Mouse (Mus musculus) mouse embryonic stem cell (cell line): ENCODE results near the gene Atg4d.
"Not testable (repeated sequence)": the region's sequence is repeated elsewhere in the genome, so short reads cannot be mapped to it uniquely, and the experiment has no call there.

Source experiments
- in situ Hi-C, 2 experiments: fragments of 300-500 bp; cut with MboI; formaldehyde crosslinking; loops; 1 replicate in 1 of 2; 3 replicates in 1 of 2; pipeline ENCODE4 v1.14.3; 2019 to 2020; ENCODE audit warnings: low sequenced_read_pairs in 2 of 2, low pct_unique_long_range_greater_than_20kb in 1 of 2, mixed read lengths in 1 of 2; ENCODE audit not compliant: unreplicated experiment in 1 of 2

Gene Atg4d

GRCm38 (mm10) chr9:21290589-21290988, 25.5 kb downstream of the Atg4d start:
- in situ Hi-C loops = no loop called here

DNA sequence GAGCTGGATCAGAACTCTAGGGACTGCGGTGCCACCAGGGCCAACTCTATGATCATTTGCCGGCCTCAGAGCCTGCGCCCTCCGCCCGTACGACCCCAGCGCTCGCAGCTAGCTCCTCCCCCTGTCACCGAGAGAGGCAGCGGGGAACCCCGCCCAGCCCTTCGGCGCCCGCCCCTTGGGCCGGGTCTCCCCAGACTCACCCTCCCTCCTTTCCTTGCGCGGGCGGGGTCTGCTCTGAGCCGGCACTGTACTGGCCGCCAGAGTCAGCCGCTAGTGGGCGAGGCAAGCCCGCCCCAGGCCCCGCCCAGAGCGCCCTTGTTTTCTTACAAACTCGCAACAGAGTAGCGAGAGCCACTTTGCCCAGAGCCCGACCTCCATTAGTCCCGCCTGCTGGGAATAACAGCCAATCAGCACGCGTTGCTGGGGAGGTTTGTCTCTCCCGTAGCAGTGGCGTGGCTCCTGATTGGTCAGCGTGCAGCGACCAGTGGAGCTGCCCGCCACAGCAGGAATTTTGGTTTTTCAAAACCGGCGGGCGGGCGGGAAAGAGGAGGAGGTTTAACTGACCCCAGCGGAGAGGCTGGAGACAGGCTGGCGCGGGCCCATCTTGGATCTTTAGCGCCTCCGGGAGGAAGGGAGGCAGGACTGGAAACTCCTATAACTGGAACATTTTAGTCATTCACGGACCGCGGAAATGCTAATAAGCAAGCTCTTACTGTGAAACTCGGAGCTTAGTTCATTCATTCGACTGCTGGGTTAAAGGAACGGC, 26.1 kb downstream of the Atg4d start, which contains the start of gene Cdkn2d:
Cdkn2d (minus strand) TSS at position 386 of the 766 bp plus-strand sequence.
- in situ Hi-C loops = no loop called here

DNA sequence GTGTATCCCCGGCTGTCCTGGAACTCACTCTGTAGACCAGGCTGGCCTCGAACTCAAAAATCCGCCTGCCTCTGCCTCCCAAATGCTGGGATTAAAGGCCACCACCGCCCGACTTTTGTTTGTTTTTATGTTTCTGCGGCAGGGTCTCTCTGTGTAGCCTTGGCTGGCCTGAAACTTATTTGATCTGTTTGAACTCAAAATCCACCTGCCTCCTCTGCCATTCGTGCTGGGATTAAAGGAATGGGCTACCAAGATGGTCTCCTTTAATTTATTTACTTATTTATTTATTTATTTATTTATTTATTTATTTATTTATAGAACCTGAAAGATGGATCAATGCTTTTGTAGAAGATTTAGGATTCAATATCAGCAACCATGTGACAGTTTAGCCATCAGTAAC, 26.8 kb downstream of the Atg4d start:
- in situ Hi-C loops = not testable (repeated sequence)

- in situ Hi-C loops = no loop called here
These were observed 27.2 kb downstream of the Atg4d start for GRCm38 (mm10) chr9:21292271-21292670.

- in situ Hi-C loops = no loop called here
These were observed 33.9 kb downstream of the Atg4d start for GRCm38 (mm10) chr9:21299014-21299413.

GRCm38 (mm10) chr9:21305065-21305464, 40.0 kb downstream of the Atg4d start:
- in situ Hi-C loops = no loop called here

DNA sequence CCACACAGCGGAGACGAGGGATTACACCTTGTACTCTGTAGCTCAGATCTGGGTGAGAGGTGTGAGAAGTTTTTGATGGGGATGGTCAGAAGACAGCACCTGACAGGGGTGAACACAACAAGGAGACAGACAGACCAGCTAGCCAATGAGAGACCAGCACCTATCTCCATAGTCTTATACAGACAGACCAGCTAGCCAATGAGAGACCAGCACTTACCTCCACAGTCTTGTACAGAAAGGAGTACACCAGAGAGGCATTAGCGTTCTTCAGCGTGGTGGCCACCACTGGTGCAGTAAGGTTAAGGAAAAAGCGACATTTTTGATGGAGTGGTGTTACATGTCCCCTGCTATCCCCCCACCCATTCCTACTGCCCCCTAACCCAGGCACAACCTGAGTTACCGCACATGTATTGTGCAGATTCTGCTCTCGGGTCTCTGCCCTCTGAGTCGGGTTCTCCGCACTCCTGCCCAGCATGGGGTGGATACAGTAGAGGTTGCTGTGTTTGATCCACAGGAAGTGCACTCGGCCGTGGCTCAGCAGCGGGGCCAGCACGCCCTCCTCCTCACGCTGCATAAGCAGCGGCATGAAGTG, 44.2 kb downstream of the Atg4d start:
- in situ Hi-C loops = no loop called here

GRCm38 (mm10) chr9:21311695-21312094, 46.6 kb downstream of the Atg4d start:
- in situ Hi-C loops = loop anchor here in 1 of 2 experiments (5.0 kb wide), 1 partner anchor 41 kb away; no protein-coding TSS in a partner anchor

DNA sequence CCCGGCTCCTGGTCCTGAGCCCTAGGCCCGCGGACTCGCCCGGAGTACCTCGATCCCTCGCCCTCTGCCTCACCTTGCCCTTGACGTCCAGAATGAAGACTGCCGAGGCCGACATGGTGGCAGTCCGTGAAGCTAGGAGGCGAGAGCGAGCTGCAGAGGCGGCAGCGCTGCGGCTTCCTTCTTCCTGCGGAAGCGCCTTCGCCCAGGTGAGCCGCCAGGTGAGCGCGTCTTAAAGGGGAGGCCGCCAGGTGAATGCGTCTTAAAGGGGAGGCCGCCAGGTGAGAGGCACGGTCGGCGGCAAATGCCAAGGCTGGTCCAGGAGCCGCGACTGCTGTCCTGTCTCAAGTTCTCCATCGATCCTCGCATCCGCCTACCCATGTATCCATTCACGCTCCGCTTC, 47.0 kb downstream of the Atg4d start, which contains the start of gene Ap1m2:
Ap1m2 (minus strand) TSS at position 204 of the 400 bp plus-strand sequence.
- in situ Hi-C loops = loop anchor here in 1 of 2 experiments (5.0 kb wide), 1 partner anchor 40 kb away; no protein-coding TSS in a partner anchor

DNA sequence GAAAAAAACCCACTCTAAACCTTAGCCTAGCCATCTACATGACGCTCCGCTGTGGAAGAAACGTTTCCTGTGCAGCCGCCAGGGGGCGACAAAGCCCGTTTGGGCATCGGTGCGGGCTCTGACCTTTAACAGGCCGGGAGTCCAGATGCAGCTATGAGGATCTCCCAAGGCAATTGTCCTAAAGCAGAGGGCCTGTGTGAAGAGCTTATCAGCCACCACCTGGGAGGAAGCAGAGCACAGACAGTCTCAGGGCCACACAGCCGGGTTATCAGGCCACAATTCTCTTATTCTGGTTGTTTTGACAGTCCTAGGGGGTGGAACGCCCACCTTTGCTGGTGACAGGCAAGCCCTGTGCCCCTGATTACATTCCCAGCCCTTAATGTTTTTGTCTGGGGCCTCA, 48.3 kb downstream of the Atg4d start:
- in situ Hi-C loops = loop anchor here in 1 of 2 experiments (5.0 kb wide), 1 partner anchor 39 kb away; no protein-coding TSS in a partner anchor

DNA sequence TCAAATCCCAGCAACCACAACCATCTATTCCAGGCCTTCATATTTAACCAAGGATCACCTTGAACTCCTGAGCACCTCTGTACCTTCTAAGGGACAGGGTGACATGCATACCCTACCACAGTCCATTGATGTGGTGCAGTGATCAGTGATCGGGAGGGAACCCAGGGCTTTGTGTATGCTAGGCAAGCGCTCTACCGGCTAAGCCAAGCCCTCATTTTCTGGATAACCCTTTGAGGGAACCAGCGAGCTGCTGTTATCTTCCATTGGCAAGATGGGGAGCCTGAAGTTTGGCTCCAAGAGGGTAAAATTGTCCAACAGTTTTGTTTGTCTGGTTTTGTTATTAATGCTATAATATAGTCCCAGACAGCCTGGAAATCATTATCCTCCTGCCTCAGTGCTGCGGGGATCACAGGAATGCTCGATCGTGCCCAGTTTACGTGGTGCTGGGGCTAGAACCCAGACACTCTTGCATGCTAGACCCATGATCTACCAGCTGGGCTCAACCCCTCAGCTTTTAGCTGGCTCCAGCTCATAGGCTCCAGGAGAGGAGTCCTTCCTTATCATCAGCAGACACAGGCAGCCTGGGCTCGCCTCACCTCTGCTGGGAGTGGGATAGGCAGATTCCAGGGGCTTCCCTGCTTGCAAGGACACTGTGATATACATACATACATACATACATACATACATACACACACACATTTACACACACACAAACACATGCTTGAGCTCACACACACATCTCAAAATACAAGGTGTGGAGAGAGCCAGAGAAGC, 49.5 kb downstream of the Atg4d start:
- in situ Hi-C loops = loop anchor here in 1 of 2 experiments (5.0 kb wide), 1 partner anchor 38 kb away; no protein-coding TSS in a partner anchor

DNA sequence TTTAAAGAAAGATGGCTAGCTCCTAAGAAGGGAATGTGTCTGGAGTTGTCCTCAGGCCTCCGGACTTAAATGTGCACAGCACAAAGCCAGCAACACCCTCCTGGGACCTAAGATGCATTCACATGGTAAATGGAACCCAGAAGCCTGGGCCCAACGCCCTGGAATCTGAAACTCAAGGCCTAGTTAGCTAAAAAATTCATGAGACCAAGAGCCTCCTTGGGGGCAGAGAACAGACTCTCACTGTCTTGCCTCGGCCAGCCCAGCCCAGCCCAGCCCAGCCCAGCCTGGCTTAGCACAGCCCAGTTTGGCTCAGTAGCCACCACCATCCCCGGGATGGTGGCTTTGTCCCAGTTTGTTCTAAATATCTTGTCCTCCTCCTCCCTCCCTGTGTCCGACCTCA, 50.3 kb downstream of the Atg4d start:
- in situ Hi-C loops = no loop called here

GRCm38 (mm10) chr9:21316696-21317095, 51.6 kb downstream of the Atg4d start:
- in situ Hi-C loops = no loop called here

GRCm38 (mm10) chr9:21318792-21319191, 53.7 kb downstream of the Atg4d start:
- in situ Hi-C loops = no loop called here

DNA sequence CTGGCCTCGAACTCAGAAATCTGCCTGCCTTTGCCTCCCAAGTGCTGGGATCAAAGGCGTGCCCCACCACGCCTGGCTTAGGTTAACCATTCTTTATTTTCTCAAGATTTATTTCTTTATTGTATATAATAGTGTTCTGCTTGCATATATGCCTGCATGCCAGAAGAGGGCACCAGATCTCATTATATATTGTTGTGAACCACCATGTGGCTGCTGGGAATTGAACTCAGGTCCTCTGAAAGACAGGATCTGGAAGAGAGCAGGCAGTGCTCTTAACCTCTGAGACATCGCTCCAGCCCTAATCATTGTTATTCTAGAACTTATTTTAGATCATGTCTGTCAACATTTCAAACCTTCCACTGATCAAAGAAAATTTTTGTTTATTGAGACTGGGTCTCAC, 54.4 kb downstream of the Atg4d start:
- in situ Hi-C loops = no loop called here

DNA sequence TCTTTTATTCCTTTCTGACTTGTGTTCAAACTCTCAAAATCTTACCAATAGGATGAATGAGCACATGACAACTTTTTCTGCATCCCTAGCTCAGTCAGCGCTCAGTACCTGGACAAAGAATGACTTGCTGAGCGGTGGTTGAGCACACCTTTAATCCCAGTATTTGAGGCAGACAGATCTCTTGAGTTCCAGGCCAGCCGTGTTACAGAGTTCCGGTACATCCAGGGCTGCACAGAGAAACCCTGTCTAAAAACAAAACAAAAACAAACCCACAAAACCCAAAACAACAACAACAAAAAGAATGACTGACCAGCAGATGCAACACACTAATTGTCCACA, 55.2 kb downstream of the Atg4d start:
- in situ Hi-C loops = no loop called here

GRCm38 (mm10) chr9:21320619-21321512, 55.8 kb downstream of the Atg4d start, which contains the start of gene Slc44a2:
Slc44a2 (plus strand) TSS chr9:21320698.
- in situ Hi-C loops = no loop called here

DNA sequence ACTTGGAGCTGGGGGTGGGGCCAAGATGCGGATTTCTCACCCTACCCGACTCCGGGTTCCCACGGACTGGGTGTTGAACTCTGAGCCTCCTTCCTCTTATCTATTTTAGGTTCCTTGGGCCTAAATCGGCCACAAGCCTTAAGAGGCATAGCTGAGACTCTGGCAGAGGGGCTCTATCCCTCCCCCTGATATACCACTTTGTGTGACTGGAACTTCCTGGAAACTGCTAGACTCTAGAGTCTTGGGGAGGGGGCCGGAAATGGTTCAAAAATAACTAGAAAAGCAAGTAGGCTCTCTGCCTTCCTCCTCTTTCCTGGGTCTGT, 56.4 kb downstream of the Atg4d start:
- in situ Hi-C loops = no loop called here
